Mouse (Mus musculus) gastrocnemius, adult 8-10 months (tissue): Measurements from ENCODE around the gene Brwd1. TPM values are rescaled to one million over a fixed set of nuclear protein-coding genes. Genes with fewer than 3 reads are reported as not detected.
"Not testable (repeated sequence)": the region's sequence is repeated elsewhere in the genome, so short reads cannot be mapped to it uniquely, and the experiment has no call there.

ENCODE experiments used
- DNase-seq, 2 experiments: peaks; one replicate each; pipeline ENCODE4 v3.0.0; 2022; ENCODE audit warnings: low spot score in 2 of 2
- total RNA-seq, 4 experiments: library from RNA; stranded (reverse); gene quantifications; 2 replicates each; pipeline ENCODE4 v1.2.4; 2022

The Brwd1 gene
- 10 to 100 TPM; 48.0 to 63.0 (median 55.2) TPM for total RNA-seq

DNA sequence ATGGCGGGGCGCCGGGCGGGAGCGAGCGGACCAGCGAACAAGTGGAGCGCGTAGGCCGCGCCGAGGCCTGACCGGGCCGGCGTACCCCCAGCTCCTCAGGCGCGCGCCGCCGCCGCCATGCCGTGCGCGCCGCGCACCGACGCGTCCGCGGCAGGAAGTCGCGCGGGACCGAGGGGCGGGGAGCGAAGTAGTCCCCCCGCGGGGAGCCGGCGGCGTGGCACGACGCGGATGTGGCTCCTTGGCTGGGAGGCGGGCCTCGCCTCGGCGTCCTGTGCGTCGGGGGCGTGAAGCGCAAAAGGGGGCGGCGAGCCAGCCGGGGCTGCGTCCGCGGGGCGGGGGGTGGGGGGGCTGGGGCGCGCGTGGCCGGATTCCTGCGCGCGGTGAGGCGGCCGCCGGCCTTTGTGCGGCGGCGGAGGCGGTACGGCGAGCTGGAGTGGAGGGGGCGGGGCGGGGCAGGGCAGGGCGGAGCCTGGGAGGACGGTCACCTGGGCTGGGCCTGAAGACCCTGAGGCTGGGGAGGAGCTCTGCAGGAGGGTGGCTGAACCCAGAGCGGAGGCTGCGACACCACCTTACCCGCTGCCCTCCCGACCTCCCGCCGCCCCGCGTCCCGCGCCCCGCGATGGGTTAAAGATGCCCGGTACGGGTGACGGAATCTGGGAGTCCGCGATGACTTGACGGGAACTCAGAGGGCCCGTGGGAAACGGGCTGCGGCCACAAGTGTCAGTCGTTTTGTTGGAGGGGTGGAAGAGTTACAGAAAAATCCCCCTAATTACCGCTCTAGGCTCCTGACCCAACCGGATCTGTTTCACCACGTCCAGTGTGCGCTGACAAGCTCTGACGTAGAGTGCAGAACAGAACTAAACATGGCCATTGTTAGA is at the start of gene Brwd1:
Gene Brwd1, minus strand, starts transcription at position 226 of the 878 bp plus-strand sequence.
- DNase-seq: peak; percentile 81 to 86

- no peak for DNase-seq
Observed at GRCm38 (mm10) chr16:96128466-96128865, 46.1 kb upstream of the Brwd1 start.

DNA sequence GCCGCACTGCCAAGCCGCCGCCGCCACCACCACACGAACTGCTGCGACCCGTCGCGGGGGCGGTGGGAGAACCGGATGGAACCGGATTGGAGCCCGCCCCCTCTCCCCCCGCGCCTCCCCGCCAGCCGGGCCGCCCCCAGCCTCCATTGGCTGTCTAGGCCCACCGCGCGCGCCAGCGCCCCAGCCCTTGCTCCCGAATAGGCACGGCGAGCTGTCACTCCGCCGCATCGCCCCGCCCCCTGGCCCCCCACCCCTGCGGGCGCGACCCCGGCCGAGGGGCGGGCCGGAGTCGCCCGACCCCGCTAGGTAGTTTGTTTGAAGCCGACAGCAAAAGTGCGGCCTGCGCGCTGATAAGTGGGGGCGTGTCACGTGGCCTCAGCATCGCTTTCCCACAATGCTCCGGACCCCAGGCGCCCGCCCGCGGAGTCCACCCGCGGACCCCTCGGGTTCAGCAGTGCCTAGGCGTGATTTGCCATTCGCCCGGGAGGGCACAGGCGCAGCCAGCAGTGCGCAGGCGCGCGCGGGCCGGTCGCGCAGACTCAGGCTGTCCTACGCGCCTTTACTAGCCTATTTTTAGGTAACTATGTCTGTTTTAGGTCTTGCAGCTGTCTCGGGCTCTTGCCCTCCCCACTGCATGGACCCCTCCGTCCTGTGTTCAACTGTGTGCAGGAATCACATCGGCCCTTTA is 45.5 kb upstream of the Brwd1 start, which contains the start of gene Hmgn1:
Gene Hmgn1, minus strand, starts transcription at position 73 of the 688 bp plus-strand sequence.
- DNase-seq: peak; percentile 92 to 96

GRCm38 (mm10) chr16:96127288-96127656 is 44.9 kb upstream of the Brwd1 start:
- DNase-seq: no peak

DNA sequence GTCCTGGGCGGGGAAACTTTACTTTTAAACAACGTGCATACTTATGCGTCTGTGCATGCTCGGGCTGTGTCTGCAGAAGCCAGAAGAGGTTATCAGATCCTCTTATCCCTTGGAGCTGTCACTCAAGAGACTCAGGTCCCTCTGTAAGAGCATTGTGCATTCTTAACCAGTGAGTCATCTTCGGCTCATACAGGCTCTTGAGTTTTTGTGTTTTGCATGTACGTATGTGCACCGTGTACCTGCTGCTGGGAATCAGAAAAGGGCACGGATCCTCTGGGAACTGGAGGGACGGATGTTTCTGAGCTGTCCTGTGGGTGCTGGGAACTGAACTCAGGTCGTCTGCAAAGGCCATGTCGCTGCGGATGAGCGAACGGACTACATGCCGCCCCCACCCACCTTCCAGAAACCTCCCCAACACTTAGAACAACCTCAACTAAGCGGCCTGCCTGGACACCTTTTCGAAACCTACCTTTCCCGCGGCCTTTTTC is 44.4 kb upstream of the Brwd1 start:
- no peak for DNase-seq

GRCm38 (mm10) chr16:96120022-96120623 is 37.8 kb upstream of the Brwd1 start:
- DNase-seq: no peak

DNA sequence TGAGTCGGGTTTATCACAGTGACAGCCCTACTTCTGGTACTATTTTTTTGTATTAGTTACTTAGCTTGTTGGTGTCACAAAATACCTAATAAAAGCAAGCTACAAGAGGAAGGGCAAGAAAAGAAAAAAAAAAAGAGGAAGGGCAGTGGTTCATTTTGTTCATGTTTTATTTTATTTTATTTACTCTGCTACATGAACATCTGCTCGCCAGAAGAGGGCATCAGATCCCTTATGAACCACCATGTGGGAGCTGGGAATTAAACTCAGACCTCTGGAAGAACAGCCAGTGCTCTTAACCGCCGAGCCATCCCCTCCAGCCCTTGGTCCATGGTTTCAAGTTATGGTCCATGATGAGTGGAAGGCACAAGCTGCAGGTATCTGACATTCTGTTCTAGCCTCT is 32.4 kb upstream of the Brwd1 start:
- DNase-seq: no peak

DNA sequence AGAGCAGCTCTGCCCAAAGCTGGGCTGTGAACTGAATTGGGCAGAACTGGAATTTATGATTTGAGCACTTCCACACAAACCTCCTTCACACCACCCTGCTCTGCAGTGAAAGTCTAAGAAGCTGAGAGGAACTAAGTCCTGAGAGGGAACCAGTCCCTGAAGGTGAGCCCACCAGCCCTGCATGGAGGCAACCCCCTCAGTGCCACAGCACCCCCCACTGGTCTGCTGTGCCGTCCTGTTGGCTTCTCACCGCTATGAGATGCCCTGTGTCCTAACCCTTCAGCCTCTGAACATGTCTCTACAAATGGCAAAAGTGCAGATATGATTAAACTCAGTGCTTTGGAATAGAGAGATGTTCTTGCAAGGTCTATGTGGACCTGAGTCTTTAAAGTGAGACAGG is 30.4 kb upstream of the Brwd1 start:
- no peak for DNase-seq

GRCm38 (mm10) chr16:96110655-96111345 is 28.5 kb upstream of the Brwd1 start:
- no peak for DNase-seq

GRCm38 (mm10) chr16:96109673-96110072 is 27.3 kb upstream of the Brwd1 start:
- no peak for DNase-seq

GRCm38 (mm10) chr16:96103036-96103435 is 20.7 kb upstream of the Brwd1 start:
- no peak for DNase-seq

DNA sequence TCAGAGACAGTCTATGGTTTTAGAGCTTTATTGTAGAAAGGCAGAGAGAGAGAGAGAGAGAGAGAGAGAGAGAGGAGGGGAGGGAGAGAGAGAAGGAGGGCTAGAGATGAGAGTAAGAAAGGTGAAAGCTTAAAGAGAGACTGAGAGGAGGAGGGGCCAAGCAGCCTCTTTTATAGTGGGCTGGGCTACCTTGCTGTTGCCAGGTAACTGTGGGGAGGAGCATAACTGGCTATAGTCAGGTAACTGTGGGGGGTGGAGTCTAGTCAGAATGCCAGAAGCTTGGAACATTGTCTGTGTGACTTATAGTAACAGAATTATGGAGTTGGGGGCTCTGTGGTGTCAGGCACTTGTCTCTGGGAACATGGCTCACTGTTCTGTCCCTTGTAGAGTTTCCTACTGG is 15.5 kb upstream of the Brwd1 start:
- DNase-seq: not testable (repeated sequence)

DNA sequence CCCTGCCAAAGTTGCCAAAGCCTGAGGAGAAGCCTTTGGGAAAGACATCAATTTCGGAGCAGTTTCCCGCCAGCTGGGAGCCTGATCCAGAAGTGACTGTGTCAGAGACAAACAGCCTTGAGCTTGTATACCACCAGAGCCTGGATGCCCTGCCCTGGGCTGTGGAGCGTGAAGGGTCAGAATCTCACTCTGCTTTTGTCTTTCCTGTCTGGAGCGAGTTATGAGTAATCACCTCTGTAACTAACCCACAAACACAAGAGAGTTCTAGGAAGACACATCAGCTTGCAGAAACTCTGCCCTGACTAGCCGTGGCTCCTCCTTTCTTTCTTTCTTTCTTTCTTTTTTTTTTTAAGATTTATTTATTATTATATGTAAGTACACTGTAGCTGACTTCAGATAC is 13.6 kb upstream of the Brwd1 start:
- no peak for DNase-seq

- no peak for DNase-seq
Observed at GRCm38 (mm10) chr16:96091515-96092504, 9.5 kb upstream of the Brwd1 start.

DNA sequence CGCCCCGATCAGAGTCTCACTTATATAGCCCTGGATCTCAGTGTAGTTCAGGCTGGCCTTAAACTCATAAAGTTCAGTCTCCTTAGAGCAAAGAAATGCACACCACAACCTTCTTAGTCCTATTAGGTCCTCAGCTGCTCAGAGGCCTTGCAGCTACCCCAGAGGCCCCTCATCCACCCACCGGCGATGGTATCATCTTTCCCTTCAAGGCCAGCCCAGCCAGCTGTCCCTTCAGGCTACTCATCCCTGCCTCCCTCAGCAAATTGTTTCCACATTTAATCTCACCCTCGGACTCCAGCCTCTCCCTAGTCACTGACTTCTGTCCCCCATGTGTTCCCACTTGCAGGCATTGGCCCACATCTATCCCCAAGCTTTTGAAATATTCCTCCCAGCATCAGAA is 5.8 kb upstream of the Brwd1 start:
- DNase-seq: no peak

- no peak for DNase-seq
Observed at GRCm38 (mm10) chr16:96087436-96087835, 5.1 kb upstream of the Brwd1 start.

GRCm38 (mm10) chr16:96087001-96087400 is 4.7 kb upstream of the Brwd1 start:
- DNase-seq: no peak

DNA sequence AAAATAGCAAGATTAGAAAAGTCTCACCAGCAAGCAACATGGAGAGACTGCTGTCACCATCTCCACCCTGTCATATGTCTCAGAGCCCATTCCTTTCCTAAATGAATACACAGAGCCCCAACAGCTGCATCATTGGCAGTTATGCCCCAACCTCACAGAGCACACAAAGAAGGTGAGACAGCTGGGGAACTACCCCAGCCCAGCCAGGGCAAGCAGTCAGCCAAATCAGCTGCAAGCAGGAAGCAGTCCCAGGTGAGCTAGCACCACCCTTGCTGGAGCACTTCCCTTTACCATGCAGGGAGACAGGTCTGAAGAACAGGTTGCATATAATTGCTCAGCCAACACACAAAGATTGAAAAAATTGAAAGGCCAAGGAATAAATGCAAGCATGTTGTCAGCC is 3.3 kb upstream of the Brwd1 start:
- no peak for DNase-seq

- DNase-seq: peak; percentile 19 to 47
Observed at GRCm38 (mm10) chr16:96083179-96083646, 887 bp upstream of the Brwd1 start.

DNA sequence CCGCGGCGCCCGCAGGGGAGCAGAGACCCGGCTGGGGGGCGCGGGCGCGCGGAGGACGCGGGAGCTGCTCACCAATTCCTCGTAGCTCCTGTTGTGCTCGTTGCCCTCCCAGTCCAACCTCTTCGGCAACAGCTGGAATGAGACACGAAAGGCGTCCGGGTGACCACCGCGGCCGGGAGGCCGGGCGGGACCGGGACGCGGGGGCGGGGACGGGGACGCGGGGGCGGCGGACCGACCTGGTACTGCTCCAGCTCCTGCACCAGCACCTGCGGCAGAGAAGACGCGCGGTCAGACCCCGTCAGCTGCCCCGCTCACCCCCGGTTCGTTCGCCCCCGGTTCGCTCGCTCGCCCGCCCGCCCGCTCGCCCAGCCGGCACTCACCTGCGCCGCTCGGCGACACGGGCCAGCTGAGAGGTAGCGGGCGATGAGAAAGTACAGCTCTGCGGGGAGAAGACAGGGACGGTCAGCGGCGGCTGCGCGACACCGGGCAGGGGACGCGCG is 534 bp downstream of the Brwd1 start:
- peak; percentile 31 to 40 for DNase-seq
